Mouse (Mus musculus): ENCODE measurements around the gene Olfr222. TPM values are rescaled to one million over a fixed set of nuclear protein-coding genes. Genes with fewer than 3 reads are reported as not detected.

Olfr222 gene
- polyA plus RNA-seq, 1 experiment from 2014 or later = not detected

Other genes starting within 250 kb of the Olfr222 start
- gene Prss38, start 200.6 kb downstream of the Olfr222 start, polyA plus RNA-seq (2014; fragmentation: Nextera tagmentation; extraction: Ambion mirVana) = not detected in 2 replicates
- gene Jmjd4, start 126.2 kb downstream of the Olfr222 start, polyA plus RNA-seq (2014; fragmentation: Nextera tagmentation; extraction: Ambion mirVana) = 17.8 and 20.5 TPM in 2 replicates
- gene Snap47, start 125.0 kb downstream of the Olfr222 start, polyA plus RNA-seq (2014; fragmentation: Nextera tagmentation; extraction: Ambion mirVana) = 130 and 137 TPM in 2 replicates
- gene Zfp867, start 103.8 kb downstream of the Olfr222 start, polyA plus RNA-seq (2014; fragmentation: Nextera tagmentation; extraction: Ambion mirVana) = 11.9 and 13.0 TPM in 2 replicates
- gene Zkscan17, start 49.5 kb downstream of the Olfr222 start, polyA plus RNA-seq (2014; fragmentation: Nextera tagmentation; extraction: Ambion mirVana) = 36.6 and 39.4 TPM in 2 replicates
- 0.08 and 0.09 TPM in 2 replicates for gene Nlrp3, start 34.7 kb downstream of the Olfr222 start, polyA plus RNA-seq (2014; fragmentation: Nextera tagmentation; extraction: Ambion mirVana)
- gene Olfr223, start 17.1 kb upstream of the Olfr222 start, polyA plus RNA-seq (2014; fragmentation: Nextera tagmentation; extraction: Ambion mirVana) = not detected in 2 replicates
- 97.6 and 104 TPM in 2 replicates for gene Mprip, start 85.1 kb upstream of the Olfr222 start, polyA plus RNA-seq (2014; fragmentation: Nextera tagmentation; extraction: Ambion mirVana)
- gene Pld6, start 211.4 kb upstream of the Olfr222 start, polyA plus RNA-seq (2014; fragmentation: Nextera tagmentation; extraction: Ambion mirVana) = 0.72 and 1.3 TPM in 2 replicates
- gene Flcn, start 233.8 kb upstream of the Olfr222 start, polyA plus RNA-seq (2014; fragmentation: Nextera tagmentation; extraction: Ambion mirVana) = 36.0 and 36.7 TPM in 2 replicates

Data from forebrain, embryonic 11.5 days (tissue).